Mouse (Mus musculus) cortical plate, adult 2 months (tissue): ENCODE results near the gene Kif21a.

ENCODE experiments used
- CTCF ChIP-seq: fragments of 200-500 bp; IDR thresholded peaks from 2 replicates; pipeline ENCODE4 v1.5.1; 2011; ENCODE audit warnings: mild to moderate bottlenecking, control low read depth, low read length; ENCODE audit not compliant: insufficient read depth; ENCODE audit errors: extremely low read depth
- POLR2A ChIP-seq: fragments of 200-500 bp; IDR thresholded peaks from 2 replicates; pipeline ENCODE4 v1.6.1; 2011; ENCODE audit warnings: mild to moderate bottlenecking, low read length, control low read depth; ENCODE audit not compliant: insufficient read depth; ENCODE audit errors: extremely low read depth

DNA sequence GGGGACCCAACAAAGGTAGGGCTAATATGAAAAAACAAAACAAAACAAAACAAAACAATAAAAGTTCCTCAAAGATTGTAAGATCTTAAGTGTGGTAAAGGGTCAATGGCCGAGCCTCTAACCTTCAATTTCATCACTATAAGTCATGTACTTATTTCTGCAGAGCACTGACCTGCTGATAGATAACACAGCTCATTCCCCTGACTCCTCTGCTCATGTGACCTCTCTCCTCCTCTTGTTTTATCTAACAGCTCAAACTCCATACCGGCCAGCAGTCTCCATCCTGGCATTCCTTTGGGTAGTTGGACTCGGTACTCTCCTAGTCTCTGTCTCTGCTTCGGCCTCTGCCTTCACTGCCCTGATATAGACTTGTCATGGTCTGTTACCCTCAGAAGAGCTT is 87.2 kb downstream of the Kif21a start:
- TF ChIP-seq POLR2A (no peak), CTCF (no peak)
